Mouse (Mus musculus) spleen, adult 2 months (tissue): ENCODE data around the gene Nav2. TPM values are rescaled to one million over a fixed set of nuclear protein-coding genes. Genes with fewer than 3 reads are reported as not detected.

Source experiments
- DNase-seq, 2 experiments: peaks; one replicate each; pipeline versions ENCODE4 v3.0.0 to v3.0.0-alpha.2; 2012 to 2021; ENCODE audit warnings: low spot score in 2 of 2, low read depth in 1 of 2
- H3K27ac ChIP-seq: fragments of 200-500 bp; 2 replicates; pipeline ENCODE4 v1.5.1; 2012; ENCODE audit warnings: low read length, inconsistent platforms; ENCODE audit not compliant: insufficient read depth
- H3K27me3 ChIP-seq: fragments of 200-500 bp; 2 replicates; pipeline ENCODE4 v1.6.1; 2012; ENCODE audit warnings: mild to moderate bottlenecking, moderate library complexity, low read length, inconsistent platforms; ENCODE audit not compliant: control insufficient read depth, insufficient read depth
- H3K36me3 ChIP-seq: fragments of 200-500 bp; 2 replicates; pipeline ENCODE4 v1.6.1; 2012; ENCODE audit warnings: mild to moderate bottlenecking, low read length, inconsistent platforms; ENCODE audit not compliant: control insufficient read depth, insufficient read depth
- H3K4me1 ChIP-seq: fragments of 200-500 bp; 2 replicates; pipeline ENCODE4 v1.6.1; 2011; ENCODE audit warnings: inconsistent platforms; ENCODE audit not compliant: control insufficient read depth, insufficient read depth, insufficient read length
- H3K4me3 ChIP-seq: fragments of 200-500 bp; 2 replicates; pipeline ENCODE4 v1.5.1; 2011; ENCODE audit warnings: mild to moderate bottlenecking, inconsistent platforms; ENCODE audit not compliant: insufficient read depth, insufficient read length; ENCODE audit errors: extremely low read depth
- CTCF ChIP-seq: fragments of 200-500 bp; IDR thresholded peaks from 2 replicates; pipeline ENCODE4 v1.5.1; 2011; ENCODE audit warnings: mild to moderate bottlenecking, inconsistent platforms; ENCODE audit not compliant: insufficient read depth, insufficient read length, insufficient replicate concordance; ENCODE audit errors: extremely low read depth
- POLR2A ChIP-seq: fragments of 200-500 bp; IDR thresholded peaks from 2 replicates; pipeline ENCODE4 v1.6.1; 2011; ENCODE audit warnings: low read depth, low read length, inconsistent platforms
- WGBS: fragments of 180-500 bp; shearing (Covaris S2); methylation state at CpG from one replicate; pipeline ENCODE4 v1.1.7; 2018; 5-methylcytosine and 5-hydroxymethylcytosine counted together
- polyA plus RNA-seq: library from polyadenylated mRNA; depleted of rRNA; stranded (reverse); fragments of >200 nt; gene quantifications from 2 replicates; pipeline ENCODE4 v1.2.3, GENCODE M21; 2012

Gene Nav2
- polyA plus RNA-seq, 1 experiment: 3.5 TPM

- Histone ChIP-seq H3K36me3 (no peaks in the 10 kb centered on the region), H3K4me1 (no peaks in the 10 kb centered on the region), H3K27ac (no peak overlapping the region), H3K27me3 (no peaks in the 10 kb centered on the region), H3K4me3 (no peak overlapping the region)
- TF ChIP-seq POLR2A (no peak), CTCF (no peak)
- DNase-seq: no peak
- WGBS: 82% methylated on average over 8 of the region's 8 CpGs
Measured at GRCm38 (mm10) chr7:49181010-49181409, 272.5 kb downstream of the Nav2 start.

GRCm38 (mm10) chr7:49182427-49182826, 273.9 kb downstream of the Nav2 start:
- 81% methylated on average over 5 of the region's 5 CpGs for WGBS
- H3K4me1 ChIP-seq: no peaks in the 10 kb centered on the region

GRCm38 (mm10) chr7:49183696-49184095, 275.2 kb downstream of the Nav2 start:
- whole genome bisulfite sequencing: 85% methylated on average over 5 of the region's 5 CpGs
- H3K27me3 ChIP-seq: no peaks in the 10 kb centered on the region
- TF ChIP-seq CTCF (no peak), POLR2A (no peak)

More at GRCm38 (mm10) chr7:49182427-49182826, 273.9 kb downstream of the Nav2 start:
- Histone ChIP-seq H3K27me3 (no peaks in the 10 kb centered on the region), H3K4me3 (no peak overlapping the region), H3K27ac (no peak overlapping the region), H3K36me3 (no peaks in the 10 kb centered on the region)
- DNase-seq: no peak
- TF ChIP-seq POLR2A (no peak), CTCF (no peak)

GRCm38 (mm10) chr7:49185991-49186390, 277.5 kb downstream of the Nav2 start:
- WGBS: 88% methylated on average over 5 of the region's 5 CpGs
- Histone ChIP-seq H3K27ac (no peak overlapping the region), H3K4me1 (no peaks in the 10 kb centered on the region), H3K4me3 (no peak overlapping the region), H3K27me3 (no peaks in the 10 kb centered on the region), H3K36me3 (no peaks in the 10 kb centered on the region)
- no peak for DNase-seq
- no peak for TF ChIP-seq POLR2A
- TF ChIP-seq CTCF: no peak

More at GRCm38 (mm10) chr7:49183696-49184095, 275.2 kb downstream of the Nav2 start:
- H3K4me3 ChIP-seq: no peak overlapping the region
- no peaks in the 10 kb centered on the region for H3K4me1 ChIP-seq
- H3K36me3 ChIP-seq: no peaks in the 10 kb centered on the region
- no peak for DNase-seq
- H3K27ac ChIP-seq: no peak overlapping the region

- TF ChIP-seq POLR2A: no peak
- no peak for TF ChIP-seq CTCF
- Histone ChIP-seq H3K4me3 (no peak overlapping the region), H3K27me3 (no peaks in the 10 kb centered on the region), H3K27ac (no peak overlapping the region), H3K4me1 (no peaks in the 10 kb centered on the region), H3K36me3 (no peaks in the 10 kb centered on the region)
- 89% methylated on average over 5 of the region's 5 CpGs for WGBS
- DNase-seq: no peak
Measured at GRCm38 (mm10) chr7:49189364-49189763, 280.8 kb downstream of the Nav2 start.

- TF ChIP-seq POLR2A (no peak), CTCF (no peak)
- Histone ChIP-seq H3K36me3 (no peaks in the 10 kb centered on the region), H3K4me3 (no peak overlapping the region), H3K4me1 (no peaks in the 10 kb centered on the region), H3K27ac (no peak overlapping the region), H3K27me3 (no peaks in the 10 kb centered on the region)
- WGBS: 81% methylated on average over 4 of the region's 4 CpGs
- no peak for DNase-seq
Measured at GRCm38 (mm10) chr7:49190231-49190985, 281.9 kb downstream of the Nav2 start.

- DNase-seq: no peak
- no peak overlapping the region for H3K27ac ChIP-seq
- H3K4me1 ChIP-seq: no peaks in the 10 kb centered on the region
- no peaks in the 10 kb centered on the region for H3K27me3 ChIP-seq
- H3K36me3 ChIP-seq: no peaks in the 10 kb centered on the region
- TF ChIP-seq POLR2A (no peak), CTCF (no peak)
- 70% methylated on average over 7 of the region's 7 CpGs for WGBS
- no peak overlapping the region for H3K4me3 ChIP-seq
Measured at GRCm38 (mm10) chr7:49191081-49191678, 282.7 kb downstream of the Nav2 start.
